Mouse (Mus musculus) frontal cortex, adult (tissue): ENCODE measurements around the gene Rac2.
A peak's percentile ranks its signal among the peaks of the same experiment; 100 is the strongest.

Source experiments
- ATAC-seq: cut with Nextera tagmentation; 2 replicates; pipeline ENCODE4 v1.9.2; 2017; ENCODE audit warnings: mild to moderate bottlenecking, moderate library complexity, mixed read lengths; ENCODE audit not compliant: low TSS enrichment

Rac2 gene

DNA sequence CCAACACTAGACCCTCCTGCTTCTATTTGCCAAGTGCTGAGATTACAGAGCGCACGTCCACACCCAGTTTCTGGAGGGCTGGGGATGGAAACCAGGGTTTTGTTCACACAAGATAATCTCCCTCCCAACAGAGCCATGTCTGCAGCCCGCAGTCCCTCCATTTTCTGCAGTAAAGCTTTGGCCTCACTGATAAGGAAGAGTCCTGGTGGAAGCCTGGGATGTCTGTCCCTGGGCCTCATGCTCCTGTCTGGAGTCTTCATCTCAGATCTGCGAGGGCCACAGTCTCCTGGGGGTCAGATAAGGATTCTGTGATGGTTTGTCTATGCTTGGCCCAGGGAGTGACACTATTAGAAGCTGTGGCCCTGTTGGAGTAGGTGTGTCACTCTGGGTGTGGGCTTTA is 15.5 kb upstream of the Rac2 start:
- no peak for ATAC-seq

GRCm38 (mm10) chr15:78587050-78587994 is 14.7 kb upstream of the Rac2 start:
- peak; percentile 89 for ATAC-seq

GRCm38 (mm10) chr15:78585404-78585803 is 12.8 kb upstream of the Rac2 start:
- no peak for ATAC-seq

GRCm38 (mm10) chr15:78583352-78583751 is 10.8 kb upstream of the Rac2 start:
- no peak for ATAC-seq

DNA sequence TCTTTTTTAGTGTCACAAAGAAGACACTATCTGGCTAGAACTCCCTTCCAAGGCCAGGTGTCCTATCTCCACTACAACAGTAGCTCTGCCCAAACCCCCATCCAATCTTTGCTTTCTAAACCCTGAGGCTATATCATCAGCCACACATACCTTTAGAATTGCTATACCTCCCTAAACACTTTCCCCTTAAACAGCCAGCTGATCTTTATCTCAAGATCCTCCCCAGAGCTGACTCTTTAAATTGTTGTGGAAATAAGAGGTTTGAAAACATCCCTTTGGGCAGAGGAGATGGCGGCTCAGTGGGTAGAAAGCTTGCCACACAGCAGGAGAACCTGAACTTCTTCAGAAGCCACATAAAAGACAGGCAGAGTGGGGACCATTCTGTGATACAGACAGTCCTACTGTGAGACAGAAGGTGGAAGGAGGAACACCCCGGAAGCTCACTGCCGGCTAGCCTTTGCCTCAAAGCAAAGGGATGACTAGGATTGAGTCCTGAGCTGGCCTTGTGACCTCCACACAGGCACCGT is 3.8 kb upstream of the Rac2 start:
- ATAC-seq, result no peak

DNA sequence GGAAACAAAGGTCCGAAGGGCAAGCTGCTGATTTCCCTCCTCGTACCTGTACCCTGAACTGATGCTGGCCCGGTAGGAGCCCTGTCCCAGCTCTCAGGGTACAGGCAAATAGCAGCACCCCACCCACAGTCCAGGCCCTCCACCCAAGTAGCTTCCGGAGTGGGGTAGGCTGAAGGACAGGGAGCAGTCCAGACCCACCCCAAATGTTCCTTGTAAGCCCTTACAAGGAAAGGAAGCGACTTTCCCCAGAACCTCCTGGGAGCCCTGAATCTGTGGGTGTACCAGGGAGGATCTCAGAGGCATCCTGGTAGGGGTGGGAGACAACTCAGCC is 348 bp downstream of the Rac2 start:
- no peak for ATAC-seq

DNA sequence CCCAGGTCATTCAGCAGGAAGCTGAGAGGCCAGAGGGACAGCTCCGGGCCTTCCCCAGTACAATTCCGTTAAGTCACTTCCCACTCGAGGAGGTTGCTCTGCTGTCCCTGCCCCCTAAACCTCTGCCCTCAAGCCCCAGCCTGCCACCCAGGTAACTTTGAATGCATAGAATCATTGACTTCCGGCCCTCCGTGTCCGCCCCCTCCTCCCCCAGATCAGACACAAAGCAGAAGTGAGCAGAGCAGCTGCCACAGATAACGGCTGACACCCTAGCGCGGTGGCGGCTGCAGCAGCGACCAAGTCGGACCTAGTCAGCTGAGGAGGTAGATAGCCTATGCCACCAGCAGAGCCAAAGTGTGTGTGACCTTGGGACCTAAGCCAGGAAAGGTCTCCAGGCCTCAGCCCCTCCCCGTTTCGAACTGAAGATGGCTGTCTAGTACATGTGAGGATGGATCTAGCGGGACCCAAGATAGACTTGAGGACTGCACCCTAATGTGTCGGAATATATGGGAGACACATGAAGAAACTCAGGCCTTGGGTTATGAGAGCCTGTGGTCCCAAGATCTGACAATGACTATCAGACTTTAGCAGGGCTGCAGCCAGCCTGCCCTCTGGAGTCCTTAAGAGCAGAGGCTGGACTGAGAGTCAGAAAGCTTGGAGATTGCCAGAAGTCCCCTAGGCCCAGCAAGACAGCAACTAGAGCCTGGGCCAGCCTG is 871 bp downstream of the Rac2 start:
- ATAC-seq, result no peak

DNA sequence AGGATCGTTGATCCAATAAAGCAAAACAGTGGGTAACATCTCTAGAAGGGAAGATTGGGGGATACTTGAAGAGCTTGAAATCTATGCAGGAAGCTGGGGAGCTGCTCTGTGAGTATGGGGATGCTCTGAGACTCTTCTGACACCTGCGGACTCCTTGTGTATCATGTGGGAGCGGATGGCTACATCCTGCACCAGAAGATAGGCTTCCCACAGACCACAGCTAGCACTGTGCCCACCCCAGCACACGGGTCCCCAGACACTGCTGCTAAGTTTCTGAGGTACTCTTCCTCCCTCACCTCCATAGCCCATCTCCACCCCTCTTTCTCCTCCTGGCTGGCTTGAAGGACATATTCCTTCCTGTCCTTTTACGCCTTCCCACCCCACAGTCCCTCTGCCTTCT is 2.4 kb downstream of the Rac2 start:
- no peak for ATAC-seq

DNA sequence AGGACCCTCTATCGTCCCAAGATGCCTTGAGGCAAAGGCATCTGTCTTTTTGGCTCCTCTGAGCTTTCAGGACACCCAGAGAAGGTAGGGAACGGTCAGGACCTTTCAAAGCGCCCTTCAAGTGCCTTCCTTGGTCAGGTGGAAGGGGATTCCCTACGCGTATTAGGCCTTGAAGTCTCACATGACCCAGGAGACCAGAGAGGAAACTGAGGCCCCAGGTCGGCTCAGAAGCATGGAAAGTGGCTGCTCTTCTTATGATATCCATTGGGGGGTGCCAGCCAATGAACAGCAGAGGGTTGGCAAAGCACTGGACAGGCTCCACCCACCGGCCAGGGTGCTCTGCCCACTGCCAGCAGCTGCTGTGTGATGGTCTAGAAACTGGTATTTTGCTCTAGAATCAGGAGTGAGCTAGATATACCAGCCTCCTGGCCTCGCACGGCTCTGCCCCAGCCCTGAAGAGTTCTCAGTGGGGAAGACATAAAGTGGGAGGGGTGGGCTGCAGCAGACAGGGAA is 4.9 kb downstream of the Rac2 start:
- ATAC-seq, result no peak

GRCm38 (mm10) chr15:78564764-78565435 is 7.7 kb downstream of the Rac2 start:
- ATAC-seq, result no peak

DNA sequence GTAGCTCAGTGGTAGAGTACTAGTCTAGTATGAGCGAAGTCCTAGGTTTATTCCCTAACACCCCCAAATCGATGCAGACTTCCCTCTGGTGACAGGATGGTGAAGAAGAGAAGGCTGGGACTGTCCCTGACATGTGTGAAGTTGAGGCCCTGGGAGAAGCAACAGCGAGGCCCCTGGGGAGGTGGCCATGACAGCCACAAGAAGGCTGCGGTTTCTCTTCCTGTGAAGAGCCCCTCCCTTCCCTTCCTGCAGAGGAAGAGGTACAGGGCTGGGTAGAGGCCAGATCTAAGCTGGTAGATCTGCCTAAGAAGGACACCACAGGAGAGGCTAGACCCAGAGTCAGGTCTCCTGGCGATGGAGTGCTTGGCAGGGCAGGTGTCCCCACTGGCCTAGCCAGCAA is 8.6 kb downstream of the Rac2 start:
- ATAC-seq, result no peak

DNA sequence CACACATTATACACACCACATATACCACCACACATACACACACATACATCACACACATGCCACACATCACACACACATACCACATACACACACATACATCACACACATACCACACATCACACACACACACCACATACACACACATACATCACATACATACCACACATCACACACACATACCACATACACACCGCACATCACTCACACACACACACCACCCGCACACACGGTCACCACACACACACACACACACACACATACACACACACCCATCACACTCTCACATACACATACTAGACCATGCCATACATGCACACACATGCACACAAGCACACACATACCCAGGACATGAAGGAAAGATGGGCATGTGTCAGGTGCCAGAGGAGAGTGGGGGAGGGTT is 9.2 kb downstream of the Rac2 start:
- ATAC-seq, result no peak

DNA sequence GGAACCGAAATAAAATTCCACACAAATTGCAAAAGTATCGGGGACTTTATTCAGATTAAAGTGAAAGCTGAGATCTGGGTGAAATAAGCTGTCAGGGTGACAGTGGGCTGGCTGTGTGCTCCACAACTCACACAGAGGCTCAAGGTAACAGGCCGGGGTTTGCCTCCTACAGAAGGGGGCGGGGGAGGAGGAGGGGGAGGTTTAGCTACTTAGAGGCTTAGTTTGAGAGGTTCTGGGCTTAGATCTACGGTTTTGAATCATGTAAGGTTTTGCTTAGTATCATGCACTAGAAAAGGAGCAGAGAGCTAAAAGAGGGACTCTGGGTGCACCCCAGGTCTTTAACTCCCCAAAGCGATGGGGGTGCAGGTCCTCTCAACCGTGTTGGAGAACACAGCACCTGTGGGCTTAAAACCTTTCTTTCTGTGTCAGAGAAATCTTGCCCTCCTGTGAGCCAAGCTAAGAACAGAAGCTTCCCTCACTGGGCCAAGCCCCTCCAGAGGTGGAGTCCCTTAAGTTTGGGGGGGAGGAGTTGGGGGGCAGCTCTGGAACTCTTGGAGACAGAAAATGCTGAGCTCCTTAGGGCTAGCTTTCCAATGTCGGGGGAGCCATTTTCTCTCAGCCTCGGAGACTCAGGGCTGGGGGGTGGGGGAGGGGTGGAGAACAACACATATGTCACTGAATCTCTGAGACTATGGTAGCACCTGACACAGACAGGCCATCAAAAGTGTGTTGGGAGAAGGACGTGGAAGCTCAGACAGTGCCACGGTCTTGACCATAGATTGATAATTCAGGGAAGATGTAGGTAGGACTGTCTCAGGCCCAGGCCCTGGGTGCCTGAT is 13.2 kb downstream of the Rac2 start:
- ATAC-seq, result no peak

DNA sequence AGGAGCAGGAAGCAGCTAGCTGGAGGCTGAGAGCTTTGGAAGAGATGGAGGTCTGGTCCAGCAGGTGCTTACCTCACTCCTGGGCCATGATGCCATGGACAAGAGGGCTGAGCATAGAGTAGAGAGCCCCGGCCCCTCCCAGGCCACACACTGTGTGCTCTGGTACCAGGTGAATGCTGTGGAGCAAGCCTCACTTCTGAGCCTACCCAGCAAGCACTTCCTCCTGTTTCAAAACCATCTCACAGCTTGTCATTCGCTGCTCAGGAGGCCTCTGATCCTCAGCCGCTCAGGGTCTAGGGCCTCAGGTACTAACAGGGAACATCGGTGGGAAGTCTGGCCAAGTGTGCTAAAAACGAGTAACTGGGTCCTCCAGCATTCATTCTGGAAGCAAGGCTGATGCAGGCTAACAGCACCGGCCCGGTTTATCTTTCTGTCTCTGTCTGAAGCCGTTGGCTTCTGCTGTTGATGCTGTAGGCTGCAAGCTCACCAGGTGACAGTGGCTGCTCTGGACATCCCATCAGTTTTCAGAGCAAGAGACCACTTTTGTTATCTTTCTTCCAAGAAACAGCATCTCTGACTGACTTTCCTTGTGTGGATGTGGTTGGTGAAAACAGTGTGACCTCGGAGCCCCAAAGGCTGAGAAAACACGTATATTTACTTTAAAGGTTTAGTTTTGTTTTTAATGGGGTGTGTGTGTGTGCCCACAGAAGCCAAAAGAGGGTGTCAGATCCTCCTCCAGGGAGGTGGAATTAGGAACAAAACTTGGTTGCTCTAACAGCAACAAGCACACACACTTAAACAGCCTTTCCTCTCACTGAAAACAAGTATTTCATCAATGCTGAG is 14.7 kb downstream of the Rac2 start:
- ATAC-seq, result no peak

GRCm38 (mm10) chr15:78554545-78555313 is 17.9 kb downstream of the Rac2 start:
- ATAC-seq, result peak; percentile 59; the same call in 1 of the 2 replicates

- no peak for ATAC-seq
Measured at GRCm38 (mm10) chr15:78549189-78549734, 23.3 kb downstream of the Rac2 start.

DNA sequence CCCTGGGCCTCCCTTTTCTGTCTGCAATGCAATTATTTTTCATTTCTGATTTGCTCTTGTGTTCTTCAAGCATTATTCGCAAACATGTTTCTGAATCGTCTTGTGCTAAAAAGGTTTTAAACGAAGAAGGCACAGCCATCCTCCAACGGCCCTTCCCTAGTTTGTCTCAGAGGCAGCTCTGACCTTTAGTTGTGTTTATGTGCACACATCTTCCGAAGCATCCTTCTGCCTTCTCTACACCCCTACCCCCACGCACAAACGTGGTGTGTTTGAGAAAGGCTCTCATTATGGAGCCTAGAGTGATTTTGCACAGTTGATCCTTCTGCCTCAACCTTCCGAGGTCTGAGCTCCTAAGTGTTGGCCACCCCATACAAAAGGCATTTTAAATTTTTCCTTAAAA is 23.9 kb downstream of the Rac2 start:
- ATAC-seq, result no peak

DNA sequence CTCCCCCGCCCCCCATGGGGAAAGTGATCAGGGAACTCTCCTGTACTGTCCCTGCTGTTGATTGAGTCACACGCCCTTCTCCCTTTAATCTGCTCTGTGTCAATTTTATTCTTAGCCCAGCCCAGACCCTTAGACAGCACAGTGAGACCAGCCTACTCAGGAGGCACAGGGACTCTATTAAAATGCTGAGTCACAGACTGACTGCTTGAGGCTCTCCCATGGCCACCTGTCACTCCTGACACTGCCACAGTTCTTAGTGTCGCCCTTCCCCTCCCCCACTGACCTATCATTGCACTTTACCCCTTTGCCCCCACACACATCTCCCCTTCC is 24.3 kb downstream of the Rac2 start:
- no peak for ATAC-seq
